Mouse (Mus musculus) monocyte, adult 5-6 weeks (primary cell): ENCODE data around the gene Yju2. TPM values are rescaled to one million over a fixed set of nuclear protein-coding genes. Genes with fewer than 3 reads are reported as not detected.

Experiments used
- total RNA-seq: library from RNA; stranded (forward); fragments of 200-1000, 200-491, 200-594 nt; gene quantifications from 3 replicates; pipeline ENCODE4 v1.2.3, GENCODE M21; 2017

Yju2 gene
- total RNA-seq, 1 experiment from 2014 or later: 14.7 TPM

Other genes with a start within 250 kb of the Yju2 start
- gene Pot1b, start 246.5 kb upstream of the Yju2 start, total RNA-seq: 322 to 362 TPM (median 361 TPM) in 3 replicates
- 433 to 771 TPM (median 747 TPM) in 3 replicates for gene Adgre4, start 209.1 kb upstream of the Yju2 start, total RNA-seq
- 6.6 to 9.9 TPM (median 7.0 TPM) in 3 replicates for gene Zfp119a, start 80.2 kb upstream of the Yju2 start, total RNA-seq
- gene Zfp959, start 67.0 kb upstream of the Yju2 start, total RNA-seq: 19.0 to 38.3 TPM (median 29.2 TPM) in 3 replicates
- 8.4 to 18.6 TPM (median 15.6 TPM) in 3 replicates for gene Zfp119b, start 9.6 kb upstream of the Yju2 start, total RNA-seq
- 22.4 to 32.2 TPM (median 26.5 TPM) in 3 replicates for gene Ebi3, start 6.5 kb upstream of the Yju2 start, total RNA-seq
- gene Shd, start 11.4 kb downstream of the Yju2 start, total RNA-seq: not detected in 3 replicates
- not detected in 3 replicates for gene Fsd1, start 27.4 kb downstream of the Yju2 start, total RNA-seq
- 0.29 to 1.1 TPM in 2 of 3 replicates, not detected in the other for gene Stap2, start 46.5 kb downstream of the Yju2 start, total RNA-seq
- gene Mpnd, start 46.6 kb downstream of the Yju2 start, total RNA-seq: 31.5 to 106 TPM (median 82.0 TPM) in 3 replicates
- gene Sh3gl1, start 77.5 kb downstream of the Yju2 start, total RNA-seq: 22.4 to 35.7 TPM (median 23.4 TPM) in 3 replicates
- gene Chaf1a, start 81.3 kb downstream of the Yju2 start, total RNA-seq: 0.64 to 4.6 TPM (median 2.1 TPM) in 3 replicates
- 38.0 to 40.4 TPM (median 38.5 TPM) in 3 replicates for gene Ubxn6, start 115.9 kb downstream of the Yju2 start, total RNA-seq
- gene Hdgfl2, start 120.5 kb downstream of the Yju2 start, total RNA-seq: 61.2 to 151 TPM (median 112 TPM) in 3 replicates
- gene Plin4, start 150.7 kb downstream of the Yju2 start, total RNA-seq: not detected in 3 replicates
- gene Plin5, start 158.5 kb downstream of the Yju2 start, total RNA-seq: not detected in 3 replicates
- not detected in 3 replicates for gene Lrg1, start 162.9 kb downstream of the Yju2 start, total RNA-seq
- 0.53 to 1.2 TPM (median 0.87 TPM) in 3 replicates for gene Sema6b, start 181.2 kb downstream of the Yju2 start, total RNA-seq
- 0.39 to 0.43 TPM in 2 of 3 replicates, not detected in the other for gene Tnfaip8l1, start 203.4 kb downstream of the Yju2 start, total RNA-seq
- gene Mydgf, start 224.8 kb downstream of the Yju2 start, total RNA-seq: 25.0 to 31.5 TPM (median 30.6 TPM) in 3 replicates